Mouse (Mus musculus) heart, postnatal 36 days (tissue): ENCODE results near the gene Fmnl2. TPM values are rescaled to one million over a fixed set of nuclear protein-coding genes. Genes with fewer than 3 reads are reported as not detected.

ENCODE experiments used
- DNase-seq, 2 experiments: peaks; one replicate each; pipeline ENCODE4 v3.0.0; 2021 to 2022
- intact Hi-C: fragments of 180-260 bp; cut with DNase I; formaldehyde crosslinking; loops from one replicate; pipeline ENCODE4 v1.15.1; 2025
- total RNA-seq, 2 experiments: library from RNA; stranded (reverse); gene quantifications; 2 replicates each; pipeline ENCODE4 v1.2.3; 2021

Gene Fmnl2
- total RNA-seq, 2 experiments from 2014 or later: 5.6 to 6.8 TPM

DNA sequence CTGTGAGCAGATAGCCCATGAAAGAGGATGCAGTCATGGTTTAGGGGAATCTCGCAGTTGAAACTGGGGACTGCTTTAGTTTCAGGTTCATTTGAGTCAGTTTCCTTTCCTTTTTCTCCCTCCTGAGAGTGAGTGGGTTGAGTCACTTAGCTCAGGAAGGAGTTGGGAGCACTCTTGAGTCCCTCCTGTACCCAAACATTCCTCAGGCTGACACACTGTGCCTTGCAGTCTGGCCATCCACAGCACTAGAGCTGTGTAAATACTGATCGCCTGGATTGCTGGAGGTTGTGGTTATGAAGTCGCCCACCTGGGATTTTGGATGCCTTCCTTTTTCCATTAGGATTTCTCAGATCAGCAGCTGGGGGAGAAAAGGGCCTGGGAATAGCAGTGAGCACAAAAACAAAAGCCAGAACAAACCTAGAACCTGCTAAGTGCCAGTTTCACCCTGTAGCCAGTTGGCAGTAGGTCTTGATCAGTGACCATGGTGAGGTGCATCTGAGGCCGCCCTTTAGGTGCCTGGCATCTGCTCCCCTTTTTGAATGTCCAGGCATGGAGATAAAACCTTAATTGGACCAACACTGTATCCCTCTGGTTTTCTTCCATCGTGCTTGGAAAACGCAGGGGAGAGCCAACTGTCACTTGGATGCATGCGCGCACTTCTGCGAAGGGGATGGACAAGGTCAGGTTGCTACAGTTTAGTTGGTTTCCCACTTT is 4.5 kb downstream of the Fmnl2 start:
- intact Hi-C loops: loop anchor here (10.0 kb wide), 1 partner anchor 123 kb away; no protein-coding TSS in a partner anchor
- DNase-seq: no peak

DNA sequence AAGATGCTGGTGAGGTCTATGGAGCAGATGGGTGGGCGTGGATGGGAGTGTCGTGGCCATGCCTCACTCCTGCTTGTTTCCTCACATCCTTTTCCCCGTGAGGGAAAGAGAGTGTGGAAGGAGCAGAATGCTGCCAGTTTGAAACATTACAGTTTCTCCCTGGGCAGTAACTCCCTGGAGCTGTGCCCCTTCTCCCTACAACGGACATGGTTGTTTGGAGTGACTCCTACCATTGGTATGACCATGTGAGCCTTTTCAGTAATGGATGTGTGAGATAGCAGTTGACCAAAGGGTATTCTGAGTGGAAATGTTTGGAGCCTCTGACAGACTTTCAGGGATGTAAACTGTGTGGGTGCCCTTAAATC is 5.1 kb downstream of the Fmnl2 start:
- intact Hi-C loops: loop anchor here (10.0 kb wide), 1 partner anchor 122 kb away; no protein-coding TSS in a partner anchor

DNA sequence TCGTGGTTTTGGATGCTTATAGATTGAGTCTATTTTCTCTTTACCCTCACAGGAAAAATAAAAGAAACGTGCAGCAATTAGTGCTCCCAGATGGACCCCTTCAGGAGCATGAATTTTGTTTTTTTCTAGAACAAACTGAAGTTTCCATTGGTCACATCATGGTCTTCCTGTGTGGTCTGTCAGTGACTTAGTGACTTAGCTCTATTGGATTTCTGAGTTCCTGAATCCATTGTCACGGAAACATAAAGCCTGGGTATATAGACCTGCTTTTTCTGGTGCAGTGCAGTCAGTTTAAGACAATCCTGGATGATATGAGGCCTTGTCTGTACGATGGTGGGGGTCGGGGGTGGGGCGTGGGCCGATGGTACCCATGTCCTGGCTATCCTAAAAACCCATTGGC is 7.0 kb downstream of the Fmnl2 start:
- no peak for DNase-seq
- intact Hi-C loops: loop anchor here (10.0 kb wide), 1 partner anchor 120 kb away; no protein-coding TSS in a partner anchor

More for the DNA sequence above, 5.1 kb downstream of the Fmnl2 start:
- no peak for DNase-seq

DNA sequence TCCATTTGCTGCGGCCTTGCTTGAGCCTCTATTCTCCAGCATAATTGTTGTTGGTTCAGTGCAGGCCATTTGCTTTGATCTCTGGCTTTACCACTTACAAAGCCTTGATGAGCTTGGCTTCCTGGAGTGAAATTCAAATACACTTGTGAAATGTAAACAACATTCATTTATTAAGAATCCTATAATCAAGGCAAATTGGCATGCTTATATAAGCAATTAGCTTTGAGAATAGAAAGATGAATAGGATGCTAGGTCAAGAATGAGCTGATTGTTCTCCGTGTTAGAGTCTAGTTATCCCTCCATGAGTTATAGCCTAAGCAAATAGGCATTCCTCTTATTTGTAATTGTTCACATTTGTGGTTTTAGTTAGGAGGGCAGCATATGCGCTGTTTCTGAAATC is 8.5 kb downstream of the Fmnl2 start:
- DNase-seq: no peak
- intact Hi-C loops: loop anchor here (10.0 kb wide), 1 partner anchor 119 kb away; no protein-coding TSS in a partner anchor

DNA sequence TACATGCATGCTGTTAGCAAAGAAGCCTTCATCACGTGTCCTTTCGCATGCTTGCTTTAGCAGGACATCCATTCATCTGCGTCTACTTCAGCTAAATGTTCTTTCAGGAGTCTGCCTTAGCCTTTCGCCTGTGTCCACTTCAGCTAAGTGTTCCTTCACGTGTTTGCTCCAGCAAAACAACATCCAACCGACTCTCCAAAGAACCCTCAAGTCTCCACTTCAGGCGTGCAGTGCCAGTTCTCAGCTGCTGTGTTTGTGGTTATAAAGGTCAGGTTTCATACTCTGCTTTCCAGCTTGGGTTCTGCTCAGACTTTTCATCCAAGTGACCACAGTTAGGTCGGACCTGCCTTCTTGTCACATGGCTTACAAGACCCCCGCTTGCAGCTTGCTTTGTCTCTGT is 10.1 kb downstream of the Fmnl2 start:
- intact Hi-C loops: loop anchor here (10.0 kb wide), 1 partner anchor 117 kb away; no protein-coding TSS in a partner anchor

DNA sequence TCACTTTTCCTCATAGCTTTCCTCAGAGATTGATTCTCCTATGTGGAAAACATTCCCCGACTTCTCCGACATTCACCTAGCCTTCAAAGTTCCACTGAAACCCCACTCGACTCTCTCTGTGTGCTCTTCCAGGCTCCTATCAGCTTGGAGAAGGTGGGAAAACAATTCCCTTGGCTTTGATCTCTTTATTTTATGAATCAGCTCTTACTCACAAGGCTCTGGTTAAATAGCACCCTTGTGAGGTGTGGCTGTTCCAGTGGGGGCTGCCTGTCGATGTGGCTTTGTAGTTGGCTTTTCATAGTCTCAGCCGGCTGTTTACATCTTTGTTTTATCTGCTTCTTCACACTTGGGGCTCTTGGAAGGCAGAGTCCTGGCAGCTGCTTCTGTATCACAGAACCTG is 10.5 kb downstream of the Fmnl2 start:
- intact Hi-C loops: loop anchor here (10.0 kb wide), 1 partner anchor 117 kb away; no protein-coding TSS in a partner anchor

More for the DNA sequence above, 10.1 kb downstream of the Fmnl2 start:
- DNase-seq: no peak

DNA sequence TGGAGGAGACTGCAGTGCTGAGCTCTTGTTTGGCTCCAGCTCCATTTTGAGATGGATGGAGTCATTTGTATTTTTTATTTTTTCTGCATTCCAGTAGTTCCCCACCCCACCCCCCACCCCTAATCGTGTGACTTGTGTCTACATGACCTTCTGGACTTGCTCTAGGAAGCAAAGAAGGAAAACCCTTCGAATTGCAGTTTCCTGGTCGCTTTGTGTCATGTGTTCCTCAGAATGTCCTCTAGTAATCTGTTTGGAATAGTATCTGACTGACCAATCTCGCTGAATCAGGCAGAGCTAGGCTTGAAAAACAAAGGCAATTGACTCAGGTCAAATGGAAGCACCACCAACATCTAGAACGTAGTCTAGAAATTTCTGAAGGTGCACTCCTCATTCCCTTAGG is 15.0 kb downstream of the Fmnl2 start:
- intact Hi-C loops: loop anchor here (10.0 kb wide), 1 partner anchor 238 kb away; no protein-coding TSS in a partner anchor
- no peak for DNase-seq

More for the DNA sequence above, 10.5 kb downstream of the Fmnl2 start:
- DNase-seq: no peak

DNA sequence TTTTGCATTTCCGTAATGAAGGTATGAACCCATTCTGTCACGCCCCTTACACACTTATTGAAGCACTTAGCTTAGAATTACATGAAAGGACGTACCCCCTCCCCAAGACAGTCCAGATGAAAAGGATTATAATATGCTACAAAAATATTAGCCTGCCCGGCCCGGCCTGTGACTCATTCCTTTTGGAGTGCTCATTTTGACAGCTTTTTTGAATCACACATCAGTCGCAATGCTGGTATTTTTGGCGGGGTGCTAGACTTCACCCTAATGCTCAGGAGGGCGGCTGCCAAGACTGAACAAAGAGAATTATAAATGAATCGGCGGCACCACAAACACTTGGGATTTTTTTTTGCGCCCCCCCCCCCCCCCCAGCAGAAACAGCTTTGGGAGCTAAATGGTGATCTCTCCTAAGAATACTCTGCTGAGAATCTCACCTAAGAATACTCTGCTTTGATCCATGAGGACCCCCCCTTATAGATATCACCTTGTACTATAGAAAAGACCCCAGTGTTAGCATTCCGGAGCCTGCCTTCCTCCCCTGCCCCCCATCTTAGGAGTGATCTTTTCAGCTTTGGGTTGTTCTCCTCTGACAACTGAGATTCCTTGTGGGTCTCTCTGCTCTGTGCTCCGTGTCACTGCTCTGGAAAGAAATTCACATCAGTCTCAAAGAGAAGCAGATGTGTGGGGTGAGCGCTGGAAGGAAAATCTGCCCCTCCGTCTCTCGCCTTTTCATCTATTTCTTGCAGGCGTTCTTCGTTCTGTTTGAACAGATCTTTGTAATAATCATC is 15.8 kb downstream of the Fmnl2 start:
- DNase-seq: peak in 1 of 2 experiments; percentile 18
- intact Hi-C loops: loop anchor here (10.0 kb wide), 1 partner anchor 239 kb away; no protein-coding TSS in a partner anchor

DNA sequence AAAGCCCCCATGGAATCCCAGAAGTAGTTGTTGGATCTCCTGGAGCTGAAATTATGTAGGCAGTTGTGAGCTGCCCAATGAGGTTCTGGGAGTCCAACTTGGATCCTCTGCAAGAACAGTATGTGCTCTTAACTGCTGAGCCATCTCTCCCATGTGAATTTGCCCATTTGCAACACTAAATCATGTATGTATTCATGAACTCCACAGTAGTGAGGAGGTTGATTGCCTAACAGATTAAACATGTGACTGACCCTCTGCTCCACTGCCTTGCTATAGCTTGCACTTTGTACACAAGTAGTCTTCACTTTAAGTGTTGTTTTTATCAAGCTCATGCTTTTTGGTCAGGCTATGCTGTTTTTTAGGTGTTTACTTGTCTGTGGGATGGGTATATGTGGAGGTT is 17.1 kb downstream of the Fmnl2 start:
- no peak for DNase-seq
- intact Hi-C loops: loop anchor here (10.0 kb wide), 1 partner anchor 240 kb away; no protein-coding TSS in a partner anchor

DNA sequence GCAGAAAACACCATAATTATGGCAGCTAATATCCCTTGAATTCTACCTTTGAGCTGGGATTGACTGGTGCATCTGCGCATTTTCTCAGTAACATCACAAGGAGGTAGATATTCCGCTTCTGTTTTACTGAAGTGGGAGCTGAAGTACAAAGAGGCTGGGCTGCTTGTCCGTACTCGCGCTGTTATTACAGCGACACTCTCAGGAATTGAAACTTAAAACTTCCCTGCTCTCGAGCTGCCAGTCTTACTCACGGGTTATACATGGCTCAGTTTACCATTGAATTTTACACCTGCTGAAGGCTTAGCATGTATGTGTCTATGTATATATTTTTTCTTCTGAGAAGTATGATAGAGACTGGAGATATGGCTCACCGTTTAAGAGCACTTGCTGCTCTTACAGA is 18.1 kb downstream of the Fmnl2 start:
- intact Hi-C loops: loop anchor here (10.0 kb wide), 1 partner anchor 241 kb away; no protein-coding TSS in a partner anchor
- DNase-seq: no peak

DNA sequence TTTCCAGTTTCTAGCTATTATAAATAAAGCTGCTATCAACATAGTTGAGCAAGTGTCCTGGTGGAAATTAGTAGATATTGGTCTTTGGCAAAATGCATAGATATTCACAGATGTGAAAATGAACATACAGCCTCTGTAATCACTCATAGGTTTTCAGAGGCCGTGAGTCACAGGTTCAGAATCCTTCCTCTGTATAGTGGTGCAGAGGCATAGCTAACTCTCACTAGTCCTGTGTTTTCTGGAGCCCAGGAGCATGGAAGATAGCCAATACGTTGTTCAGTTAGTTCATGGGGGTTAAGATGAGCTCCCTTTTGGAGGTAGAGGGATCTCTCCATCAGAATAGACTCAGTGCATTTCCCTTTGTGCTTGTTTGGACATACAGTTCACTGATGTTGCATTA is 25.7 kb downstream of the Fmnl2 start:
- DNase-seq: no peak
- intact Hi-C loops: no loop called here

DNA sequence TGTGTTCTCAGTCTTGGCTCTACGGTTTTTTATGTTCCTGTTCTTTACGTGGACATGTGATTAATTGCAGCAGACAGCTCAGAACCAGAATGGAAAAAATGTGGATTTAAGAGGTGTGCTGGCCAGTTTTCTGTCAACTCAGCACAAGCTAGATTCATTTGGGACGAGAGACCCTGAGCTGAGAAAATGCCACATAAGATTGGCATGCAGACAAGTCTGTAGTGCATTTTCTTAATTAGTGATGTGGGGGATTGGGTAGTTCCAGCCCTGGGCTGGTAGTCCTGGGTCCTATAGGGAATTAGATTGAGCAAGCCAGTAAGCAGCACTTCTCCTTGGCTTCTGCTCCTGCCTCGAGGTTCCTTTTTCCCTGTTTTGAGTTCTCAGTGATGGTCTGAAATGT is 26.4 kb downstream of the Fmnl2 start:
- DNase-seq: no peak
- intact Hi-C loops: no loop called here

DNA sequence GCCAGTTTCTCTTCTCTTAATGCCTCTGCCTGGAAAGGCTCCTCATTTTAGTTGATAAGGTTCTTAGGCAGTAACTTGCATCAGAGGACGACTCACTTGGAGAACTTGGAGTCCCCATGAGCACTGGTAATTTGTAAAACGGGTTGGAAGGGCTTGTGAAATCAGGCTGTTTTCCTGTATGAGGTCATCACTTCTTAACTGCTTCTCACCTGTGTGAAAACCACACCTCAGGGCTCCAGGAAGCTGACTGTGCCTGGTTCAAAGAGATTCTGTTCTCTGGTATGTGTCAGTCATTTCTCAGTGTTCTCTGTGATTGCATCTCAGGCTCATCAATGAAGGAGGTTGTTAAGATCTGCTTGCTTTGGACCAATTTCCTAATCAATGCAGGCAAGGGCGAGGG is 27.4 kb downstream of the Fmnl2 start:
- no peak for DNase-seq
- intact Hi-C loops: no loop called here

DNA sequence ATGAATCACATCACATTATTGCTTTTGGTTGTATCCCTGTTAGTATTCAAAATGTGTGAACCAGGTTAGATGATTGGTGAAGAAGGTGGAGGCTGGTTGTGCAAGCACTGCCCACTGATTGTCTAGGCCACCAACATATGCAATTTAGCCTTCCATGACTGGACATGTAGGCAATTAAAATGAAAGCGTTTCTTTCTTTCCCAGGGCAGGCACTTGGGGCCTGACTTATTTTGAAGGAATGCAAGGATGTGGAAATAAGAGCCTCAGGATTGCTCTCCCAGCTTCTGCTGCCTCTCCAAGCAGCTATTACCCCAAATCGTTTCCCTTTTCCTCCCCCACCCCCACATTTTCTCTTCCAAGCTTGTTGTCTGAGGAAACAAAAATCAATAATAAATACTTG is 29.6 kb downstream of the Fmnl2 start:
- intact Hi-C loops: no loop called here
- DNase-seq: no peak

DNA sequence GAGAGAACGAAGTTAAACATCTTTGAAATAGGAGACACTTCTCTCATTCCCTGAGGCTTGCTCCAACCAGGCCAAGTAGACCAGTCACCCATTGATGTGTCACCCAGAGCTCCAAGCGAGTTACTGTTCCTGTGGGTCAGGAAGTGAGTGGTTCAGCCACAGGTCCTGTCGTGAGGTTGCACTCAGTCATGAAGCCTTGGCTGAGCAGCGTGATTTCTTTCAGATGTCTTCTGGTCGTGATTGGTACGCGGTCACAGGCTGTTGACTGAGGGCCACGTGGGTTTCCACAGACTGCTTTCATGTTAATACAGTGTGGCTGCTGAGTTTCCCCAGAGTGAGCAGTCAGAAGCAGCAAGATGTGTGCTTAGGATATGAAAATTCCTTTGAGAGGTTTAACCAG is 33.5 kb downstream of the Fmnl2 start:
- intact Hi-C loops: no loop called here
- DNase-seq: no peak

DNA sequence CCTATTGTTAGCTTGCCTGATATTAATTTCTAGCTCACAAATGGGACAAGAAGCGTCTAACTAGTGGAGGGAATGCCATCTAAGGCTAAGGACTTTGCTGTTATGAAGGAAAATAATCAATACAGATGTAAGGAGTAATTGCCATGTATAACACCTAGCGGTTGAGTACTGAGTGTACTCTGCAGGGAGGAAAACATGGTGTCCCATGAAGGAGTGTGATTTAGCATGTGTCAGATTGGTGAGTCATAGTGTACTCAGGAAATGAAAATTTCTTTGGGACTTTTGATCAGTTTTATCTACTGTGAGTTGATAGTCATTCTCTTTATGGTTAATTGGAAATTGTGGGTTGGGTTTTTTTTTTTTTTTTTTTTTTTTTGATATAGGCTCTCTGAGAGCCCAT is 34.1 kb downstream of the Fmnl2 start:
- intact Hi-C loops: no loop called here
- DNase-seq: no peak

DNA sequence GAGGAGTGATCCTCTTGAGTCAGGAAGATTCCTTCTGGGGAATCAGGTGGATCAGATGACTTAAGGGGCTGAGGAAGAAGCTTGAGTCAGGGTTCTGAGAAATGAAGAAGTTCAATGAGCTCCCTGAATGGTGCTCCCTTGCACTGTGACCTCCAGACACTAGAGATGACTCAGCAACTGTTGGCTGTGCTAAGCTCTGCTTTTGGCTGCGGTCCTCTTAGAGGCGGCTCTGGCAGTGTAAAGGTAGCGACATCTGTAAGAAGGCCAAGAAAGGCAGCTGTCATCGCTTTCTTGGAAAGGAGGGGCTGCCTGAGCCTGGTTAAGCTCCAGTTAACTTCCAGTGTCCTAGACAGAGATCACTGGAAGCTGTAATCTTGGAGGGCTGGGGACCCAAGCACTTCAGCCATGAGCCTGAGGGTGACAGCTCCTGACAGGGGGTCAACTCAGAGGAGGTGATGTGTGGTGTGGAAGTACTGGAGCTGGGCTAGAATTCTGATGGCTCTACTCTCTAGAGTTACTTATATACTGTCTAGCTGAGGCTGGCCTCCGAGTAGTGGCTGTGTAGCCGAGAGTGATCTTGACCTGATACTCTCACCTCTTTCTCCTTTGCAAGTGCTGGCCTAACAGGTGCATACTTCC is 37.4 kb downstream of the Fmnl2 start:
- intact Hi-C loops: no loop called here
- peak; percentile 58 to 63 for DNase-seq

DNA sequence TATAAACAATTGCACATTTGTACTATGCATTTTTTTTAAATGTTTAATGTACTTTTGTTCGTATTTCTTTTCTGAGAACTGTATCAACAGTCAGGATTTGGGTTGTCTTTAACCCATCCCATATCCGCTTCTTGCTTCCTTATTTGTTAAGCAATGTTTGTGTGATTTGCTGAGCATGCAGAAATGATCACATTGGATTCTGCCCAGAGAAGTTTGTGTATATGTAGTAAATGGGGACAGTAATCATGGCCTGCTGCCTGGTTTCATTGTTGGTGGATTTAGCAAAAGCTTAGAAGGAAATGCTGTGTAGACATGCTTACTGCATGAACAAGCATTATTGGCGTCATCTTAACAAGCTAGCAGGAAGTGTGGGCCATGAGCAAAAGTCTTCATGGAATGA is 39.3 kb downstream of the Fmnl2 start:
- intact Hi-C loops: no loop called here
- no peak for DNase-seq

DNA sequence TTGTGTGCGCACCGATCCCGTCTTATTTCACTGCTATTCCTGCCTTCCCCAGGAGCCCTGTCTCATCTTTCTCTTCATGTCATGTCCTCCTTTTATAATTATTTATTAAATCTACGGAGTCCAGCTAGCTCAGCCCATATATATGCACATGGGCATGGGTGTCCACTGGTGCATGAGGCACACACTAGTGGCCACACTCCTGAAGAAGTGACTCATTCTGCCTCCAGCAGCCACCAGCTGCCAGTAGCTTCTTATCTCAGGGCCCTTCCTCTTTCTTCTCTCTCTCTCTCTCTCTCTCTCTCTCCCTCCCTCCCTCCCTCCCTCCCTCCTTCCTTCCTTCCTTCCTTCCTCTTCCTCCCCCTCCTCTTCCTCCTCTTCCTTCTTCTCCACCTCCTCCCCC is 43.1 kb downstream of the Fmnl2 start:
- intact Hi-C loops: no loop called here
- no peak for DNase-seq

DNA sequence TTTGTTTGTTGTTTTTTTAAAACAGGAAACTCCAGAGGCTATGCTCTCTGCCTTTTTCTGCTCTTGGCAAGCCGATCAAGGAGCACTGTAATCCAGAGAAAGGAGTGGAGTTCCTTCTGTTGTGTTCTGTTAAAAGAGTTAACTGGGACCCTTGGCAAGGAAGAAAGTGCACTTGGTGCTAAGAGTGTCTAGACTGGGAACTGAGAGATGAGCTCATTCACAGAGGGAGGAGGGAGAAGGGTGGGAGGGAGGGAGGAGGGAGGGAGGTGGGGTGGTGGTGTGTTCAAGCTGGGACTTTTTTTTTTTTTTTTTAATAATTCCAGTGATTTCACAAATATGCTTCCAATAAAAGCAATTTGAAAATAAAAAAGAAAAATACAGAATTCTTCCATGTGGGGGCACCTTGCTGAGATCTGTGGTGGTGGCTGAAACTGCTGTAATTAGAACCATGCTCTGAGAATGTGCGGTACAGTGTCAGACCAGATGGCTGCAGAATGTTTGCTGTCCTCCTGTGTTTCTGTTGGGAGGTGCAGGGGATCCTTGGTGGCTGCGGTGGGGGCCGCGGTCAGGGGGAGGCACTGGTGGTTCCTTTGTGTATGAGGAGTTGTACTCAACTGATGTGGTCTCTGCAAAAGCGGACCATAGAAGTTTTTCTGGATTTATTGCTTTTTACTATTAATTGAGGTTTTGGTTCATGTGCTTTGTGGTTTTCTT is 43.8 kb downstream of the Fmnl2 start:
- intact Hi-C loops: no loop called here
- no peak for DNase-seq
